Mouse (Mus musculus): ENCODE data around the gene Stac2. TPM values are rescaled to one million over a fixed set of nuclear protein-coding genes. Genes with fewer than 3 reads are reported as not detected.

Stac2 gene
- polyA plus RNA-seq, 1 experiment from 2014 or later, result 0.67 TPM

GRCm38 (mm10) chr11:98003171-98003671, 50.0 kb downstream of the Stac2 start:
- Histone ChIP-seq H3K27ac (no peak overlapping the region), H3K4me3 (no peak overlapping the region)

GRCm38 (mm10) chr11:98002627-98003026, 50.6 kb downstream of the Stac2 start:
- H3K27ac ChIP-seq, result no peak overlapping the region
- H3K27me3 ChIP-seq, result peaks cover 19% of the 10 kb centered on the region

More at GRCm38 (mm10) chr11:98003171-98003671, 50.0 kb downstream of the Stac2 start:
- Histone ChIP-seq H3K36me3 (peaks cover 33% of the 10 kb centered on the region), H3K9me3 (no peaks in the 10 kb centered on the region), H3K4me2 (replicated peaks) (0 out of 2 replicates have a peak overlapping the region, but pooled peaks have one; percentile 18), H3K9ac (no peak overlapping the region), H3K27me3 (peaks cover 19% of the 10 kb centered on the region), H3K4me1 (peaks cover 34% of the 10 kb centered on the region)
- WGBS, result 45% methylated on average over 17 of the region's 17 CpGs
- ATAC-seq (ENCODE audit: insufficient number of reproducible peaks, insufficient read depth, low FRiP score, low TSS enrichment), result no peak

GRCm38 (mm10) chr11:98001986-98002385, 51.3 kb downstream of the Stac2 start:
- Histone ChIP-seq H3K9ac (no peak overlapping the region), H3K27me3 (peaks cover 19% of the 10 kb centered on the region), H3K4me3 (no peak overlapping the region), H3K9me3 (no peaks in the 10 kb centered on the region), H3K36me3 (peaks cover 24% of the 10 kb centered on the region), H3K4me1 (peaks cover 34% of the 10 kb centered on the region), H3K4me2 (replicated peaks) (no peak overlapping the region), H3K27ac (no peak overlapping the region)
- WGBS, result 58% methylated on average over 6 of the region's 6 CpGs
- ATAC-seq (ENCODE audit: insufficient number of reproducible peaks, insufficient read depth, low FRiP score, low TSS enrichment), result no peak

More at GRCm38 (mm10) chr11:98002627-98003026, 50.6 kb downstream of the Stac2 start:
- 0 out of 2 replicates have a peak overlapping the region, but pooled peaks have one; percentile 18 for H3K4me2 ChIP-seq (replicated peaks)
- H3K9ac ChIP-seq, result no peak overlapping the region
- peaks cover 34% of the 10 kb centered on the region for H3K4me1 ChIP-seq
- peaks cover 27% of the 10 kb centered on the region for H3K36me3 ChIP-seq
- no peak overlapping the region for H3K4me3 ChIP-seq
- no peak for ATAC-seq (ENCODE audit: insufficient number of reproducible peaks, insufficient read depth, low FRiP score, low TSS enrichment)
- 19% methylated on average over 12 of the region's 12 CpGs for WGBS
- no peaks in the 10 kb centered on the region for H3K9me3 ChIP-seq

- no peak for ATAC-seq (ENCODE audit: insufficient number of reproducible peaks, insufficient read depth, low FRiP score, low TSS enrichment)
- H3K4me2 ChIP-seq (replicated peaks), result no peak overlapping the region
- H3K4me3 ChIP-seq, result no peak overlapping the region
- 40% methylated on average over 11 of the region's 11 CpGs for WGBS
- H3K27me3 ChIP-seq, result peaks cover 19% of the 10 kb centered on the region
- no peaks in the 10 kb centered on the region for H3K9me3 ChIP-seq
- H3K36me3 ChIP-seq, result peaks cover 21% of the 10 kb centered on the region
- no peak overlapping the region for H3K9ac ChIP-seq
- H3K4me1 ChIP-seq, result peaks cover 34% of the 10 kb centered on the region
- H3K27ac ChIP-seq, result no peak overlapping the region
Observed at GRCm38 (mm10) chr11:98001351-98001824, 51.9 kb downstream of the Stac2 start.

GRCm38 (mm10) chr11:98000378-98001140, 52.7 kb downstream of the Stac2 start:
- H3K4me3 ChIP-seq, result no peak overlapping the region; the same call in 1 of the 2 replicates
- H3K9me3 ChIP-seq, result no peaks in the 10 kb centered on the region
- H3K27me3 ChIP-seq, result peaks cover 19% of the 10 kb centered on the region
- H3K27ac ChIP-seq, result no peak overlapping the region
- no peak overlapping the region for H3K4me2 ChIP-seq (replicated peaks)
- peaks cover 34% of the 10 kb centered on the region for H3K4me1 ChIP-seq
- whole genome bisulfite sequencing, result 47% methylated on average over 7 of the region's 7 CpGs
- no peak for ATAC-seq (ENCODE audit: insufficient number of reproducible peaks, insufficient read depth, low FRiP score, low TSS enrichment)
- H3K9ac ChIP-seq, result no peak overlapping the region
- H3K36me3 ChIP-seq, result peaks cover 17% of the 10 kb centered on the region

- Histone ChIP-seq H3K36me3 (peaks cover 9% of the 10 kb centered on the region), H3K27ac (no peak overlapping the region), H3K4me1 (peaks cover 40% of the 10 kb centered on the region), H3K9ac (no peak overlapping the region), H3K4me3 (no peak overlapping the region), H3K4me2 (replicated peaks) (no peak overlapping the region), H3K27me3 (peaks cover 24% of the 10 kb centered on the region), H3K9me3 (no peaks in the 10 kb centered on the region)
- ATAC-seq (ENCODE audit: insufficient number of reproducible peaks, insufficient read depth, low FRiP score, low TSS enrichment), result no peak
- WGBS, result 60% methylated on average over 5 of the region's 5 CpGs
Observed at GRCm38 (mm10) chr11:97999748-98000147, 53.5 kb downstream of the Stac2 start.

- WGBS, result 66% methylated on average over 7 of the region's 7 CpGs
- peaks cover 39% of the 10 kb centered on the region for H3K4me1 ChIP-seq
Observed at GRCm38 (mm10) chr11:97998898-97999608, 54.2 kb downstream of the Stac2 start.

GRCm38 (mm10) chr11:97998074-97998793, 55.0 kb downstream of the Stac2 start:
- Histone ChIP-seq H3K36me3 (no peaks in the 10 kb centered on the region), H3K9ac (no peak overlapping the region), H3K4me3 (no peak overlapping the region), H3K27ac (no peak overlapping the region), H3K9me3 (no peaks in the 10 kb centered on the region), H3K4me1 (peaks cover 31% of the 10 kb centered on the region), H3K4me2 (replicated peaks) (no peak overlapping the region), H3K27me3 (peaks cover 21% of the 10 kb centered on the region)
- ATAC-seq (ENCODE audit: insufficient number of reproducible peaks, insufficient read depth, low FRiP score, low TSS enrichment), result no peak
- 75% methylated on average over 11 of the region's 11 CpGs for WGBS

More at GRCm38 (mm10) chr11:97998898-97999608, 54.2 kb downstream of the Stac2 start:
- Histone ChIP-seq H3K4me3 (no peak overlapping the region), H3K4me2 (replicated peaks) (no peak overlapping the region), H3K27me3 (peaks cover 22% of the 10 kb centered on the region), H3K9ac (no peak overlapping the region), H3K36me3 (peaks cover 2% of the 10 kb centered on the region; the same call in 1 of the 2 replicates), H3K9me3 (no peaks in the 10 kb centered on the region), H3K27ac (no peak overlapping the region)
- no peak for ATAC-seq (ENCODE audit: insufficient number of reproducible peaks, insufficient read depth, low FRiP score, low TSS enrichment)

GRCm38 (mm10) chr11:97997387-97997960, 55.8 kb downstream of the Stac2 start:
- H3K9me3 ChIP-seq, result no peaks in the 10 kb centered on the region
- WGBS, result 76% methylated on average over 8 of the region's 8 CpGs
- no peak overlapping the region for H3K4me2 ChIP-seq (replicated peaks)
- H3K4me1 ChIP-seq, result peaks cover 24% of the 10 kb centered on the region
- H3K9ac ChIP-seq, result no peak overlapping the region
- H3K27ac ChIP-seq, result no peak overlapping the region
- ATAC-seq (ENCODE audit: insufficient number of reproducible peaks, insufficient read depth, low FRiP score, low TSS enrichment), result no peak
- no peak overlapping the region for H3K4me3 ChIP-seq
- H3K27me3 ChIP-seq, result peaks cover 21% of the 10 kb centered on the region
- H3K36me3 ChIP-seq, result no peaks in the 10 kb centered on the region

GRCm38 (mm10) chr11:97996691-97997090, 56.6 kb downstream of the Stac2 start:
- Histone ChIP-seq H3K27me3 (peaks cover 15% of the 10 kb centered on the region), H3K4me2 (replicated peaks) (no peak overlapping the region), H3K27ac (no peak overlapping the region), H3K4me1 (peaks cover 19% of the 10 kb centered on the region), H3K4me3 (no peak overlapping the region), H3K9ac (no peak overlapping the region), H3K9me3 (no peaks in the 10 kb centered on the region), H3K36me3 (no peaks in the 10 kb centered on the region)
- WGBS, result 74% methylated on average over 1 of the region's 1 CpGs
- ATAC-seq (ENCODE audit: insufficient number of reproducible peaks, insufficient read depth, low FRiP score, low TSS enrichment), result no peak

Measured in embryonic facial prominence, embryonic 12.5 days (tissue).